Mouse (Mus musculus) C2C12 (cell line): ENCODE results near the gene Olfr1120. TPM values are rescaled to one million over a fixed set of nuclear protein-coding genes. Genes with fewer than 3 reads are reported as not detected.
"Not testable (repeated sequence)": the region's sequence is repeated elsewhere in the genome, so short reads cannot be mapped to it uniquely, and the experiment has no call there.

Experiments used
- H3K27me3 ChIP-seq: one replicate; pipeline ENCODE4 v1.6.1; 2011; ENCODE audit not compliant: control insufficient read depth, insufficient read depth, insufficient read length
- H3K36me3 ChIP-seq: one replicate; pipeline ENCODE4 v1.6.1; 2011; ENCODE audit not compliant: control insufficient read depth, insufficient read depth
- H3K4me3 ChIP-seq: one replicate; pipeline ENCODE4 v1.5.1; 2011; ENCODE audit warnings: mild to moderate bottlenecking, control low read depth; ENCODE audit not compliant: poor library complexity, insufficient read depth, severe bottlenecking
- H3K79me2 ChIP-seq: one replicate; pipeline ENCODE4 v1.6.1; 2011; ENCODE audit not compliant: control insufficient read depth, insufficient read depth
- H3K79me3 ChIP-seq: one replicate; pipeline ENCODE4 v1.6.1; 2011; ENCODE audit warnings: low read depth, control low read depth
- H3ac ChIP-seq: one replicate; pipeline ENCODE3; 2011; ENCODE audit warnings: low read depth; ENCODE audit not compliant: control insufficient read depth, insufficient read length
- CEBPB ChIP-seq: IDR thresholded peaks from one replicate; pipeline ENCODE4 v1.6.1; 2011; ENCODE audit warnings: low read depth, mild to moderate bottlenecking, control low read depth, moderate library complexity
- CTCF ChIP-seq: IDR thresholded peaks from one replicate; pipeline ENCODE4 v1.5.1; 2011; ENCODE audit not compliant: control insufficient read depth, insufficient read depth, insufficient read length
- FOSL1 ChIP-seq: IDR thresholded peaks from one replicate; pipeline ENCODE4 v1.8.0; 2011; ENCODE audit warnings: mild to moderate bottlenecking, low read length; ENCODE audit not compliant: poor library complexity, insufficient read depth, severe bottlenecking
- MAX ChIP-seq: IDR thresholded peaks from one replicate; pipeline ENCODE4 v1.6.1; 2011; ENCODE audit warnings: mild to moderate bottlenecking, control low read depth
- MYOD1 ChIP-seq: IDR thresholded peaks from one replicate; pipeline ENCODE4 v1.6.1; 2011; ENCODE audit warnings: low read depth; ENCODE audit not compliant: control insufficient read depth, insufficient read length
- MYOG ChIP-seq: IDR thresholded peaks from one replicate; pipeline ENCODE4 v1.6.1; 2011; ENCODE audit not compliant: control insufficient read depth, insufficient read length; ENCODE audit errors: extremely low read depth
- USF1 ChIP-seq: IDR thresholded peaks from one replicate; pipeline ENCODE4 v1.6.1; 2011; ENCODE audit warnings: low read depth, mild to moderate bottlenecking, control low read depth, moderate library complexity
- polyA plus RNA-seq: library from polyadenylated mRNA; unstranded; fragments of >200 nt; fragmentation: generic; extraction: Trizol; gene quantifications from one replicate; pipeline ENCODE4 v1.2.1, GENCODE M21; 2012; ENCODE audit warnings: missing spikeins

Olfr1120 gene
- polyA plus RNA-seq, 1 experiment: not detected

GRCm38 (mm10) chr2:87385549-87385948, 30.9 kb downstream of the Olfr1120 start, which contains the start of gene Olfr1122:
Olfr1122 (plus strand) TSS chr2:87385849.
- H3K27me3 ChIP-seq: no peaks in the 10 kb centered on the region
- no peaks in the 10 kb centered on the region for H3K79me3 ChIP-seq
- no peaks in the 10 kb centered on the region for H3K36me3 ChIP-seq
- H3ac ChIP-seq: no peak within 1 kb of the TSS
- TF ChIP-seq FOSL1 (no peak), MYOG (no peak), CEBPB (no peak), CTCF (no peak), MAX (no peak), MYOD1 (no peak), USF1 (no peak)
- no peak within 1 kb of the TSS for H3K4me3 ChIP-seq
- H3K79me2 ChIP-seq: no peaks in the 10 kb centered on the region

- H3K4me3 ChIP-seq, H3K79me2 ChIP-seq, H3K36me3 ChIP-seq, H3K79me3 ChIP-seq, H3ac ChIP-seq, H3K27me3 ChIP-seq: not testable (repeated sequence)
These were observed 39.0 kb downstream of the Olfr1120 start for GRCm38 (mm10) chr2:87393605-87394004.

- not testable (repeated sequence) for H3K79me2 ChIP-seq, H3K27me3 ChIP-seq, H3K36me3 ChIP-seq, H3K79me3 ChIP-seq, H3K4me3 ChIP-seq, H3ac ChIP-seq
These were observed 40.1 kb downstream of the Olfr1120 start for GRCm38 (mm10) chr2:87394686-87395085.

Other genes starting within 250 kb of the Olfr1120 start
- not detected for gene Olfr259, start 240.2 kb upstream of the Olfr1120 start, polyA plus RNA-seq
- gene Olfr1110, start 214.5 kb upstream of the Olfr1120 start, polyA plus RNA-seq: not detected
- gene Olfr1111, start 202.2 kb upstream of the Olfr1120 start, polyA plus RNA-seq: not detected
- not detected for gene Olfr1112, start 167.0 kb upstream of the Olfr1120 start, polyA plus RNA-seq
- gene Olfr1113, start 145.8 kb upstream of the Olfr1120 start, polyA plus RNA-seq: not detected
- not detected for gene Olfr1115, start 106.8 kb upstream of the Olfr1120 start, polyA plus RNA-seq
- gene Olfr1116, start 87.3 kb upstream of the Olfr1120 start, polyA plus RNA-seq: not detected
- gene Olfr1118, start 47.2 kb upstream of the Olfr1120 start, polyA plus RNA-seq: not detected
- not detected for gene Olfr1121, start 15.1 kb downstream of the Olfr1120 start, polyA plus RNA-seq
- not detected for gene Olfr1122, start 31.0 kb downstream of the Olfr1120 start, polyA plus RNA-seq
- not detected for gene Olfr1123, start 61.8 kb downstream of the Olfr1120 start, polyA plus RNA-seq
- not detected for gene Olfr1124, start 75.5 kb downstream of the Olfr1120 start, polyA plus RNA-seq
- not detected for gene Olfr1126, start 99.1 kb downstream of the Olfr1120 start, polyA plus RNA-seq
- gene Pramel7, start 142.3 kb downstream of the Olfr1120 start, polyA plus RNA-seq: not detected
- not detected for gene Pramel6, start 151.8 kb downstream of the Olfr1120 start, polyA plus RNA-seq
- gene Olfr153, start 177.0 kb downstream of the Olfr1120 start, polyA plus RNA-seq: not detected
- not detected for gene Olfr1128, start 190.7 kb downstream of the Olfr1120 start, polyA plus RNA-seq
- gene Olfr1129, start 219.1 kb downstream of the Olfr1120 start, polyA plus RNA-seq: not detected